27 mouse cellular contexts compared by ENCODE assay signal in genomic region chr16:84991011-84991410, GRCm38 (mm10).
A peak's percentile ranks its signal among the peaks of the same experiment; 100 is the strongest.
DNase-seq lines count a peak whose midpoint lies in the region; TF ChIP-seq lines count a peak whose summit lies in the region.
"Had no signal": no experiment of that assay in that cellular context is flagged by ENCODE, and none has a peak within 500 bp of the region (broad histone marks: within the 10 kb centered on the region; RNA-seq: fewer than 3 reads in every experiment).

No protein-coding gene starts in this region.

- H3K27ac ChIP-seq in gastrocnemius, adult 2 months = no peak overlapping the region
- peak overlapping the region; percentile 18; the same call in 1 of the 2 replicates for H3K27ac ChIP-seq in kidney, adult 2 months (ENCODE audit: insufficient read depth, low read depth, low read length)
- H3K27ac ChIP-seq in bone marrow macrophage, adult 2 months (ENCODE audit: insufficient read depth, low read depth, low read length) = 0 out of 2 replicates have a peak overlapping the region, but pooled peaks have one; percentile 53
- no peak overlapping the region for H3K27ac ChIP-seq in midbrain, embryonic 10.5 days (replicated peaks)
- H3K27ac ChIP-seq: embryonic facial prominence, embryonic 12.5 days; hindbrain, embryonic 10.5 days; hindbrain, postnatal 0 days; intestine, embryonic 15.5 days; kidney, postnatal 0 days; left cerebral cortex, adult 2 months; limb, embryonic 12.5 days; liver, embryonic 15.5 days; neural tube, embryonic 12.5 days; stomach, embryonic 15.5 days had no signal

- peak; percentile 26 for DNase-seq in gastrocnemius, adult 2 months
- DNase-seq in gastrocnemius, postnatal 4 days (ENCODE audit: low spot score in 2 of 2) = no peak
- DNase-seq in kidney, adult 2 months = no peak
- no peak for DNase-seq in kidney, postnatal 36 days
- DNase-seq in midbrain, embryonic 10.5 days (ENCODE audit: low spot score) = no peak
- DNase-seq in kidney, postnatal 10 days = no peak
- DNase-seq: adrenal gland, adult 2 months; adrenal gland, postnatal 36 days; cerebellum, adult 8-10 months; cerebellum, postnatal 25 days; heart, postnatal 14 days; kidney, adult 8-10 months; lung, embryonic 14.5 days; lung, postnatal 14 days; retina, postnatal 1 day; right cerebral cortex, postnatal 14 days had no signal

- H3K4me3 ChIP-seq in gastrocnemius, adult 2 months = no peak overlapping the region
- H3K4me3 ChIP-seq in kidney, adult 2 months (ENCODE audit: insufficient read depth, low read depth, low read length) = no peak overlapping the region
- H3K4me3 ChIP-seq in bone marrow macrophage, adult 2 months (ENCODE audit: insufficient read depth, low read length) = no peak overlapping the region
- no peak overlapping the region for H3K4me3 ChIP-seq in midbrain, embryonic 10.5 days
- H3K4me3 ChIP-seq: embryonic facial prominence, embryonic 12.5 days; hindbrain, embryonic 10.5 days; intestine, embryonic 15.5 days; left cerebral cortex, adult 2 months; limb, embryonic 12.5 days; liver, embryonic 15.5 days; neural tube, embryonic 12.5 days; stomach, embryonic 15.5 days had no signal

- TF ChIP-seq POLR2A in kidney, adult 2 months (IDR thresholded peaks at IDR 0.05; ENCODE audit: low read depth, low read length) = no peak
- no peak for TF ChIP-seq POLR2A in bone marrow macrophage, adult 2 months (IDR thresholded peaks at IDR 0.05; ENCODE audit: borderline replicate concordance, low read depth, low read length)

- 63% methylated on average over 4 of the region's 4 CpGs for WGBS in kidney, adult 2 months
- 84% methylated on average over 4 of the region's 4 CpGs for WGBS in midbrain, embryonic 10.5 days

- peaks cover 9% of the 10 kb centered on the region for H3K4me1 ChIP-seq in kidney, adult 2 months (ENCODE audit: control insufficient read depth, insufficient read depth, low read length)
- H3K4me1 ChIP-seq in bone marrow macrophage, adult 2 months (ENCODE audit: control insufficient read depth, insufficient read depth, low read length) = peaks cover 18% of the 10 kb centered on the region
- H3K4me1 ChIP-seq in midbrain, embryonic 10.5 days = peaks cover 9% of the 10 kb centered on the region; the same call in 1 of the 2 replicates
- H3K4me1 ChIP-seq: intestine, embryonic 15.5 days; liver, embryonic 15.5 days; neural tube, embryonic 12.5 days; stomach, embryonic 15.5 days had no signal

- no peak for TF ChIP-seq CTCF in gastrocnemius, adult 2 months (IDR thresholded peaks at IDR 0.05)
- no peak for TF ChIP-seq CTCF in kidney, adult 2 months (conservative IDR thresholded peaks at IDR 0.05; ENCODE audit: insufficient read depth, insufficient read length, low read depth, low read length)
- TF ChIP-seq CTCF in bone marrow macrophage, adult 2 months (IDR thresholded peaks at IDR 0.05; ENCODE audit: low read depth, low read length) = no peak

- intact Hi-C loops in gastrocnemius, adult 2 months (cut with DNase I) = no loop called here

- no peaks in the 10 kb centered on the region for H3K9me3 ChIP-seq in midbrain, embryonic 10.5 days (replicated peaks)
- H3K9me3 ChIP-seq: embryonic facial prominence, embryonic 12.5 days; hindbrain, embryonic 10.5 days; intestine, embryonic 15.5 days; limb, embryonic 12.5 days; liver, embryonic 15.5 days; neural tube, embryonic 12.5 days; stomach, embryonic 15.5 days had no signal

- H3K36me3 ChIP-seq in kidney, adult 2 months (ENCODE audit: control insufficient read depth, insufficient read depth, low read length) = no peaks in the 10 kb centered on the region; the same call in none of the 2 replicates
- H3K36me3 ChIP-seq in midbrain, embryonic 10.5 days = peaks cover 33% of the 10 kb centered on the region
- H3K36me3 ChIP-seq: intestine, embryonic 15.5 days; liver, embryonic 15.5 days; stomach, embryonic 15.5 days had no signal

- H3K27me3 ChIP-seq in kidney, adult 2 months (replicated peaks; ENCODE audit: control insufficient read depth, insufficient read depth, low read length) = no peaks in the 10 kb centered on the region
- no peaks in the 10 kb centered on the region for H3K27me3 ChIP-seq in midbrain, embryonic 10.5 days (ENCODE audit: low read depth, poor library complexity, severe bottlenecking)
- H3K27me3 ChIP-seq: embryonic facial prominence, embryonic 12.5 days; intestine, embryonic 15.5 days; limb, embryonic 12.5 days; liver, embryonic 15.5 days; neural tube, embryonic 12.5 days; stomach, embryonic 15.5 days had no signal

Comparison
In these comparisons a context has a peak if more than half of its experiments do, and no peak if none do; other contexts are left out.
1. H3K27ac ChIP-seq: peak in kidney, adult 2 months (single experiment) and bone marrow macrophage, adult 2 months (single experiment); none in gastrocnemius, adult 2 months (single experiment) and midbrain, embryonic 10.5 days (single experiment).